8 mouse cellular contexts compared by ENCODE assay signal in genomic region chr11:100858935-100859578, GRCm38 (mm10). TPM values are rescaled to one million over a fixed set of nuclear protein-coding genes. Genes with fewer than 3 reads are reported as not detected.
A peak's percentile ranks its signal among the peaks of the same experiment; 100 is the strongest.
DNase-seq lines count a peak whose midpoint lies in the region; ATAC-seq and TF ChIP-seq lines count a peak whose summit lies in the region.

Gene Stat5a (plus strand): TSS chr11:100859351.

- WGBS in limb, embryonic 10.5 days, result 54% methylated on average over 9 of the region's 9 CpGs
- 63% methylated on average over 9 of the region's 9 CpGs for WGBS in midbrain, embryonic 12.5 days

- TF ChIP-seq CTCF in testis, adult 2 months (IDR thresholded peaks at IDR 0.05; ENCODE audit: control insufficient read depth, insufficient read depth, insufficient replicate concordance, low read depth, low read length), result no peak

- H3K36me3 ChIP-seq in limb, embryonic 10.5 days, result no peaks in the 10 kb centered on the region
- H3K36me3 ChIP-seq in midbrain, embryonic 12.5 days, result no peaks in the 10 kb centered on the region
- H3K36me3 ChIP-seq in testis, adult 2 months (ENCODE audit: control insufficient read depth, insufficient read depth, low read length), result no peaks in the 10 kb centered on the region

- H3K4me1 ChIP-seq in brown adipose tissue, adult 24 weeks (ENCODE audit: control insufficient read depth, insufficient read depth, insufficient read length, low read length), result peaks cover 24% of the 10 kb centered on the region
- peaks cover 17% of the 10 kb centered on the region for H3K4me1 ChIP-seq in limb, embryonic 10.5 days
- peaks cover 6% of the 10 kb centered on the region; the same call in 1 of the 2 replicates for H3K4me1 ChIP-seq in midbrain, embryonic 12.5 days
- H3K4me1 ChIP-seq in testis, adult 2 months (ENCODE audit: control insufficient read depth, insufficient read depth, low read length), result peaks cover 11% of the 10 kb centered on the region

- TF ChIP-seq POLR2A in testis, adult 2 months (IDR thresholded peaks at IDR 0.05; ENCODE audit: control insufficient read depth, low read depth, low read length), result no peak

- H3K27ac ChIP-seq in brown adipose tissue, adult 24 weeks (replicated peaks; ENCODE audit: low read depth, low read length), result peak within 1 kb of the TSS; percentile 64
- peak within 1 kb of the TSS; percentile 78 for H3K27ac ChIP-seq in limb, embryonic 10.5 days
- H3K27ac ChIP-seq in midbrain, embryonic 12.5 days (replicated peaks), result no peak within 1 kb of the TSS
- no peak within 1 kb of the TSS for H3K27ac ChIP-seq in testis, adult 2 months (ENCODE audit: control insufficient read depth, insufficient read depth, low read depth, low read length)

- H3K4me3 ChIP-seq in brown adipose tissue, adult 24 weeks (ENCODE audit: insufficient read depth, low read depth, low read length), result peak within 1 kb of the TSS; percentile 72
- H3K4me3 ChIP-seq in limb, embryonic 10.5 days, result peak within 1 kb of the TSS; percentile 58
- H3K4me3 ChIP-seq in midbrain, embryonic 12.5 days, result peak within 1 kb of the TSS; percentile 44
- H3K4me3 ChIP-seq in testis, adult 2 months (ENCODE audit: control insufficient read depth, low read depth, low read length), result peak within 1 kb of the TSS; percentile 73

- peak; percentile 37 to 50 for DNase-seq in cerebellum, adult 18-20 months
- DNase-seq in cerebellum, adult 8-10 months, result no peak
- DNase-seq in gastrocnemius, postnatal 4 days (ENCODE audit: low spot score in 2 of 2), result peak; percentile 44 to 75
- no peak for DNase-seq in limb, embryonic 10.5 days (ENCODE audit: low spot score)

- ATAC-seq in inflammation-experienced regulatory T-cells, adult 6 months, result no peak
- ATAC-seq in midbrain, embryonic 12.5 days (ENCODE audit: low FRiP score, low read depth), result no peak

- peak within 1 kb of the TSS; percentile 37 for H3K9ac ChIP-seq in midbrain, embryonic 12.5 days (replicated peaks)

- H3K27me3 ChIP-seq in limb, embryonic 10.5 days (ENCODE audit: low read depth, poor library complexity, severe bottlenecking), result peaks cover 99% of the 10 kb centered on the region
- peaks cover 80% of the 10 kb centered on the region for H3K27me3 ChIP-seq in midbrain, embryonic 12.5 days
- no peaks in the 10 kb centered on the region for H3K27me3 ChIP-seq in testis, adult 2 months (ENCODE audit: control insufficient read depth, insufficient read depth, low read length)

- H3K4me2 ChIP-seq in midbrain, embryonic 12.5 days (replicated peaks), result peak within 1 kb of the TSS; percentile 57

- H3K9me3 ChIP-seq in limb, embryonic 10.5 days (replicated peaks), result no peaks in the 10 kb centered on the region
- H3K9me3 ChIP-seq in midbrain, embryonic 12.5 days, result no peaks in the 10 kb centered on the region

RNA-seq across cellular contexts. Expression of gene Stat5a, which starts in this region (rescaled TPM):
- polyA plus RNA-seq in brown adipose tissue, adult 24 weeks (2012; ENCODE audit: insufficient read depth, insufficient read length, missing spikeins), result 18.9 and 34.2 TPM in 2 replicates
- total RNA-seq in gastrocnemius, postnatal 4 days (2021), result 10 to 100 TPM; 35.6 to 41.4 TPM
- 10 to 100 TPM; 31.2 to 34.1 (median 31.3) TPM for polyA plus RNA-seq in inflammation-experienced regulatory T-cells, adult 6 months (2017; shearing (Covaris generic))
- 2.1 and 2.7 TPM in 2 replicates for polyA plus RNA-seq in limb, embryonic 10.5 days (2016; fragmentation: Nextera tagmentation; extraction: Ambion mirVana)
- 1.5 and 1.8 TPM in 2 replicates for polyA plus RNA-seq in midbrain, embryonic 12.5 days (2016; fragmentation: Nextera tagmentation; extraction: Ambion mirVana)
- 4.0 and 6.6 TPM in 2 replicates for polyA plus RNA-seq in testis, adult 2 months (2012; rRNA removed)

Comparison
In these comparisons a context has a peak if more than half of its experiments do, and no peak if none do; other contexts are left out.
1. DNase-seq: peak in cerebellum, adult 18-20 months (2 of 2) and gastrocnemius, postnatal 4 days (2 of 2); none in cerebellum, adult 8-10 months (single experiment) and limb, embryonic 10.5 days (single experiment).
2. H3K27ac ChIP-seq: peak in brown adipose tissue, adult 24 weeks (single experiment) and limb, embryonic 10.5 days (single experiment); none in midbrain, embryonic 12.5 days (single experiment) and testis, adult 2 months (single experiment).
3. Peak in every context shown above with its lines, with median percentiles within 50 percentile points of each other: H3K4me3 ChIP-seq.